Mouse (Mus musculus) C2C12 (cell line): Measurements from ENCODE around the gene Inpp5d.
A peak's percentile ranks its signal among the peaks of the same experiment; 100 is the strongest.

Experiments
- CEBPB ChIP-seq: IDR thresholded peaks from one replicate; pipeline ENCODE4 v1.6.1; 2011; ENCODE audit warnings: low read depth, mild to moderate bottlenecking, control low read depth, moderate library complexity
- CTCF ChIP-seq: IDR thresholded peaks from one replicate; pipeline ENCODE4 v1.5.1; 2011; ENCODE audit not compliant: control insufficient read depth, insufficient read depth, insufficient read length
- MAX ChIP-seq: IDR thresholded peaks from one replicate; pipeline ENCODE4 v1.6.1; 2011; ENCODE audit warnings: mild to moderate bottlenecking, control low read depth
- MYOD1 ChIP-seq: IDR thresholded peaks from one replicate; pipeline ENCODE4 v1.6.1; 2011; ENCODE audit warnings: low read depth; ENCODE audit not compliant: control insufficient read depth, insufficient read length
- MYOG ChIP-seq: IDR thresholded peaks from one replicate; pipeline ENCODE4 v1.6.1; 2011; ENCODE audit not compliant: control insufficient read depth, insufficient read length; ENCODE audit errors: extremely low read depth
- USF1 ChIP-seq: IDR thresholded peaks from one replicate; pipeline ENCODE4 v1.6.1; 2011; ENCODE audit warnings: low read depth, mild to moderate bottlenecking, control low read depth, moderate library complexity

GRCm38 (mm10) chr1:87608416-87609046 lies 11.6 kb upstream of the Inpp5d start:
- no peak for TF ChIP-seq USF1
- TF ChIP-seq CTCF = peak; percentile 85
- TF ChIP-seq MYOD1 = no peak
- no peak for TF ChIP-seq MAX
- TF ChIP-seq MYOG = no peak
- TF ChIP-seq CEBPB = no peak
